Mouse (Mus musculus): Measurements from ENCODE around the gene Otulin. TPM values are rescaled to one million over a fixed set of nuclear protein-coding genes. Genes with fewer than 3 reads are reported as not detected.
A peak's percentile ranks its signal among the peaks of the same experiment; 100 is the strongest.

Gene Otulin
- 10 to 100 TPM; 24.6 to 26.1 TPM for total RNA-seq (2021)
- polyA plus RNA-seq (2012; rRNA removed), result 18.7 and 22.5 TPM in 2 replicates
- long read RNA-seq, transcript Otulin-201 (7 exons, 1,491 nt), result major isoform, 22 of 34 reads
- long read RNA-seq, partial matches to known transcripts, result 2 of 34 reads
- long read RNA-seq, other reads (novel, unspliced or antisense), result 10 of 34 reads

- DNase-seq, result peak; percentile 98 to 100
- H3K27ac ChIP-seq, result peak within 1 kb of the TSS; percentile 69
- intact Hi-C loops (cut with DNase I), result no loop called here
- H3K9ac ChIP-seq (ENCODE audit: low read depth, low read length), result peak within 1 kb of the TSS; percentile 87
- WGBS, result 7% methylated on average over 56 of the region's 56 CpGs
- H3K36me3 ChIP-seq (ENCODE audit: control insufficient read depth, insufficient read depth, low read length), result no peaks in the 10 kb centered on the region; the same call in 1 of the 2 replicates
- peak within 1 kb of the TSS; percentile 50 for H3K4me3 ChIP-seq
- no peaks in the 10 kb centered on the region for H3K27me3 ChIP-seq (ENCODE audit: control insufficient read depth, insufficient read depth, low read length)
- peaks cover 2% of the 10 kb centered on the region; the same call in 1 of the 2 replicates for H3K79me2 ChIP-seq (replicated peaks; ENCODE audit: control insufficient read depth, insufficient read depth, low read length)
- TF ChIP-seq CTCF (IDR thresholded peaks at IDR 0.05), result no peak
- no peak for TF ChIP-seq EP300 (IDR thresholded peaks at IDR 0.05; ENCODE audit: insufficient read depth, low read depth, low read length)
- peak; percentile 78 for TF ChIP-seq POLR2A (IDR thresholded peaks at IDR 0.05; ENCODE audit: insufficient read depth, low read depth, low read length)
- peaks cover 9% of the 10 kb centered on the region for H3K4me1 ChIP-seq (ENCODE audit: control insufficient read depth, insufficient read depth, low read length)
These were observed at the start of gene Otulin for GRCm38 (mm10) chr15:27630601-27631383. Gene Otulin, minus strand, starts transcription at chr15:27630693.

GRCm38 (mm10) chr15:27678511-27678910 is 48.0 kb upstream of the Otulin start:
- intact Hi-C loops (cut with DNase I), result no loop called here
- H3K4me3 ChIP-seq, result no peak overlapping the region
- no peak for DNase-seq
- no peak for TF ChIP-seq CTCF (IDR thresholded peaks at IDR 0.05)
- no peak for TF ChIP-seq EP300 (IDR thresholded peaks at IDR 0.05; ENCODE audit: insufficient read depth, low read depth, low read length)
- no peak for TF ChIP-seq POLR2A (IDR thresholded peaks at IDR 0.05; ENCODE audit: insufficient read depth, low read depth, low read length)
- H3K36me3 ChIP-seq (ENCODE audit: control insufficient read depth, insufficient read depth, low read length), result no peaks in the 10 kb centered on the region
- no peak overlapping the region for H3K27ac ChIP-seq
- no peak overlapping the region for H3K9ac ChIP-seq (ENCODE audit: low read depth, low read length)
- H3K4me1 ChIP-seq (ENCODE audit: control insufficient read depth, insufficient read depth, low read length), result peaks cover 2% of the 10 kb centered on the region
- peaks cover 2% of the 10 kb centered on the region for H3K27me3 ChIP-seq (ENCODE audit: control insufficient read depth, insufficient read depth, low read length)
- H3K79me2 ChIP-seq (replicated peaks; ENCODE audit: control insufficient read depth, insufficient read depth, low read length), result no peaks in the 10 kb centered on the region
- WGBS, result 81% methylated on average over 9 of the region's 9 CpGs

- TF ChIP-seq POLR2A (IDR thresholded peaks at IDR 0.05; ENCODE audit: insufficient read depth, low read depth, low read length), result no peak
- no peak for TF ChIP-seq EP300 (IDR thresholded peaks at IDR 0.05; ENCODE audit: insufficient read depth, low read depth, low read length)
- no peak for TF ChIP-seq CTCF (IDR thresholded peaks at IDR 0.05)
- 93% methylated on average over 6 of the region's 6 CpGs for WGBS
- intact Hi-C loops (cut with DNase I), result no loop called here
These were observed 47.3 kb upstream of the Otulin start for GRCm38 (mm10) chr15:27677801-27678200.

GRCm38 (mm10) chr15:27676211-27676610 is 45.7 kb upstream of the Otulin start:
- intact Hi-C loops (cut with DNase I), result no loop called here
- Histone ChIP-seq H3K4me3 (no peak overlapping the region), H3K79me2 (replicated peaks; ENCODE audit: control insufficient read depth, insufficient read depth, low read length) (no peaks in the 10 kb centered on the region), H3K9ac (ENCODE audit: low read depth, low read length) (no peak overlapping the region), H3K4me1 (ENCODE audit: control insufficient read depth, insufficient read depth, low read length) (no peaks in the 10 kb centered on the region), H3K27ac (no peak overlapping the region), H3K27me3 (ENCODE audit: control insufficient read depth, insufficient read depth, low read length) (peaks cover 2% of the 10 kb centered on the region), H3K36me3 (ENCODE audit: control insufficient read depth, insufficient read depth, low read length) (no peaks in the 10 kb centered on the region)
- no peak for TF ChIP-seq CTCF (IDR thresholded peaks at IDR 0.05)
- TF ChIP-seq EP300 (IDR thresholded peaks at IDR 0.05; ENCODE audit: insufficient read depth, low read depth, low read length), result no peak
- TF ChIP-seq POLR2A (IDR thresholded peaks at IDR 0.05; ENCODE audit: insufficient read depth, low read depth, low read length), result no peak
- DNase-seq, result no peak
- WGBS, result 58% methylated on average over 9 of the region's 9 CpGs

More at GRCm38 (mm10) chr15:27677801-27678200, 47.3 kb upstream of the Otulin start:
- Histone ChIP-seq H3K36me3 (ENCODE audit: control insufficient read depth, insufficient read depth, low read length) (no peaks in the 10 kb centered on the region), H3K27ac (no peak overlapping the region), H3K4me1 (ENCODE audit: control insufficient read depth, insufficient read depth, low read length) (peaks cover 2% of the 10 kb centered on the region), H3K4me3 (no peak overlapping the region), H3K79me2 (replicated peaks; ENCODE audit: control insufficient read depth, insufficient read depth, low read length) (no peaks in the 10 kb centered on the region), H3K27me3 (ENCODE audit: control insufficient read depth, insufficient read depth, low read length) (peaks cover 2% of the 10 kb centered on the region), H3K9ac (ENCODE audit: low read depth, low read length) (no peak overlapping the region)
- DNase-seq, result no peak

- no peak for DNase-seq
- intact Hi-C loops (cut with DNase I), result no loop called here
- Histone ChIP-seq H3K27ac (no peak overlapping the region), H3K79me2 (replicated peaks; ENCODE audit: control insufficient read depth, insufficient read depth, low read length) (no peaks in the 10 kb centered on the region), H3K4me3 (no peak overlapping the region), H3K4me1 (ENCODE audit: control insufficient read depth, insufficient read depth, low read length) (no peaks in the 10 kb centered on the region), H3K9ac (ENCODE audit: low read depth, low read length) (no peak overlapping the region), H3K27me3 (ENCODE audit: control insufficient read depth, insufficient read depth, low read length) (no peaks in the 10 kb centered on the region; the same call in 1 of the 2 replicates), H3K36me3 (ENCODE audit: control insufficient read depth, insufficient read depth, low read length) (no peaks in the 10 kb centered on the region)
- whole genome bisulfite sequencing, result 87% methylated on average over 7 of the region's 7 CpGs
- no peak for TF ChIP-seq POLR2A (IDR thresholded peaks at IDR 0.05; ENCODE audit: insufficient read depth, low read depth, low read length)
- TF ChIP-seq EP300 (IDR thresholded peaks at IDR 0.05; ENCODE audit: insufficient read depth, low read depth, low read length), result no peak
- no peak for TF ChIP-seq CTCF (IDR thresholded peaks at IDR 0.05)
These were observed 44.6 kb upstream of the Otulin start for GRCm38 (mm10) chr15:27675122-27675521.

- WGBS, result 74% methylated on average over 6 of the region's 6 CpGs
- intact Hi-C loops (cut with DNase I), result no loop called here
These were observed 43.5 kb upstream of the Otulin start for GRCm38 (mm10) chr15:27674041-27674440.

More at GRCm38 (mm10) chr15:27674041-27674440, 43.5 kb upstream of the Otulin start:
- Histone ChIP-seq H3K27me3 (ENCODE audit: control insufficient read depth, insufficient read depth, low read length) (no peaks in the 10 kb centered on the region), H3K27ac (no peak overlapping the region), H3K36me3 (ENCODE audit: control insufficient read depth, insufficient read depth, low read length) (no peaks in the 10 kb centered on the region), H3K9ac (ENCODE audit: low read depth, low read length) (no peak overlapping the region), H3K4me1 (ENCODE audit: control insufficient read depth, insufficient read depth, low read length) (no peaks in the 10 kb centered on the region), H3K4me3 (no peak overlapping the region), H3K79me2 (replicated peaks; ENCODE audit: control insufficient read depth, insufficient read depth, low read length) (no peaks in the 10 kb centered on the region)
- DNase-seq, result no peak
- TF ChIP-seq CTCF (IDR thresholded peaks at IDR 0.05) (no peak), EP300 (IDR thresholded peaks at IDR 0.05; ENCODE audit: insufficient read depth, low read depth, low read length) (no peak), POLR2A (IDR thresholded peaks at IDR 0.05; ENCODE audit: insufficient read depth, low read depth, low read length) (no peak)

Data from heart, adult 2 months (tissue).